Mouse (Mus musculus): ENCODE measurements around the gene Cadps.
A peak's percentile ranks its signal among the peaks of the same experiment; 100 is the strongest.

Cadps gene

DNA sequence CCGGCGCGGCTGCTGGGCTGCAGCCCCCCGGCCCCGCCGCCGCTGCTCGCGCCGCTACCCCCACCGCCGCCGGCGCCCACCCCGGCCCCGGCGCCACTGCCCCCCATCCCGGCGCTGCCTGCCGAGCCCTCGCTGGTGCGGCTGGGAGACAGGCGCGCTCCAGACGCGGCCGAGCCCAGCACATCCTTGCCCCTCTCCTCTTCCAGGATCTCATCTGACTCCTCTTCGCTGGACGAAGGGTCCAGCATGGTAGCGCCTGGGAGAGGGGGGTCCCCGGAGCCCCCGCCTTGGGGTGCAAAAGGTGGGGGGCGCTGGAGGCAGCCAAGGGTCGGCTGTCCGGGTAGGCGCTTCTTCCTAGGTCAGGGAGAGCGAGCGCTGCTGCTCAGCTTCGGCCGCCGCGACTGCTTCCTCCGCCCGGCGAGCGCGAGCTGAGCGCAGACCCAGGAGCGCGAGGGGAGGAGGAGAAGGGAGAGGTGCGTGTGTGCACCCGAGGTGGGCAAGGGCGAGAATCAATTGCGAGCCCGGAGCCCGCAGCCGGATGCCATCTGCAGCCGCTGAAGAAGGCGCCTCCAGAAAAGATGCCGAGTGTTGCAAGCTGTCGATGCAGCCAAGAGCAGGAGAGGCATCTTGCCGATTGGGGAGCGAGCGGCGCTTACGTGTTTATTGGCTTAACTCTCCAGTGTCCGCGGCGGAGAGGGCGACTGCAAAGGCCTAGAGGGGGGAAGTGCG is at the start of gene Cadps:
Gene Cadps, minus strand, starts transcription at position 589 of the 729 bp plus-strand sequence.
- DNase-seq (ENCODE audit: low spot score in 2 of 2), result peak; percentile 45 to 80

- DNase-seq (ENCODE audit: low spot score in 2 of 2), result no peak
These were observed 46.7 kb upstream of the Cadps start for GRCm38 (mm10) chr14:12869605-12870004.

DNA sequence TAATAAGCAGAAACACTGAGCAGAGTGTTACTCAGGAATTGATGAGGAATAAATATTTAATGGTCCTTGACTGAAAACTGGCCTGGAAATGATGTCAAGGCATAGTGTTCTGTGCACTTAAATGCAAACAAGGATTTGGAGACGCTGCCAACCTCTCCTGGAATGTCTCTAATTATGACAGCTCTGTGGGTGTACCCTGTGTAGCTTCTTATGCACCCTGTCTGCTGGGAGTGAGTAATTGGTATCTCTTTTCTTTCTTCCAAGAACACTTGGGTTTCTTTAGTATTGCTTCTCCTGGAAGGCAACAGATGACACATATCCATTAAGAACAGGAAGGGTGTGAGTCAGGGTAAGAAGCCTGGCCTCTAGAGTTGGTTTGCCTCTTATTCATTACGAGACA is 42.4 kb upstream of the Cadps start:
- peak; percentile 11 to 34 for DNase-seq (ENCODE audit: low spot score in 2 of 2)

GRCm38 (mm10) chr14:12843860-12844259 is 21.0 kb upstream of the Cadps start:
- no peak for DNase-seq (ENCODE audit: low spot score in 2 of 2)

DNA sequence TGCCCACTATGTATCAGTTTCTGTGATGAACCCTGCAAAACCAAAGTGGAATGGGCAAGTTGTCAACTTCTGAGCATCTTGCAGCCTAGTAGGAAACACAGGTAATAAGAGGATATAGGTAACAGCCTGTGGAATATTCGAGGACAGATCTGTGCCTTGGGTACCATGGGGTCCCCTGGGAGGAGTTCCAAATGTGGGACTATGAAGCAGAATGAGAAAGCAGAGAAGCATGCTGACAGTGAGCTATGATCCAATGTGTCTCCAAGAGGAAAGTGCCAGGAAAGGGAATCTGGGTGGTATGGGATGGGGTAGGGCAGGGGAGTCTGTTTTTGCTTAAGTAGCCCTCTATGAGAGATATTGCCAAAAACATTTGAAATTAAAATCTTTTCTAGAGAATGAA is 16.6 kb upstream of the Cadps start:
- DNase-seq (ENCODE audit: low spot score in 2 of 2), result no peak

- no peak for DNase-seq (ENCODE audit: low spot score in 2 of 2)
These were observed 16.1 kb upstream of the Cadps start for GRCm38 (mm10) chr14:12838949-12839348.

- DNase-seq (ENCODE audit: low spot score in 2 of 2), result no peak
These were observed 15.4 kb upstream of the Cadps start for GRCm38 (mm10) chr14:12838323-12838722.

GRCm38 (mm10) chr14:12837902-12838301 is 15.0 kb upstream of the Cadps start:
- no peak for DNase-seq (ENCODE audit: low spot score in 2 of 2)

GRCm38 (mm10) chr14:12823781-12824180 is 902 bp upstream of the Cadps start:
- no peak for DNase-seq (ENCODE audit: low spot score in 2 of 2)

DNA sequence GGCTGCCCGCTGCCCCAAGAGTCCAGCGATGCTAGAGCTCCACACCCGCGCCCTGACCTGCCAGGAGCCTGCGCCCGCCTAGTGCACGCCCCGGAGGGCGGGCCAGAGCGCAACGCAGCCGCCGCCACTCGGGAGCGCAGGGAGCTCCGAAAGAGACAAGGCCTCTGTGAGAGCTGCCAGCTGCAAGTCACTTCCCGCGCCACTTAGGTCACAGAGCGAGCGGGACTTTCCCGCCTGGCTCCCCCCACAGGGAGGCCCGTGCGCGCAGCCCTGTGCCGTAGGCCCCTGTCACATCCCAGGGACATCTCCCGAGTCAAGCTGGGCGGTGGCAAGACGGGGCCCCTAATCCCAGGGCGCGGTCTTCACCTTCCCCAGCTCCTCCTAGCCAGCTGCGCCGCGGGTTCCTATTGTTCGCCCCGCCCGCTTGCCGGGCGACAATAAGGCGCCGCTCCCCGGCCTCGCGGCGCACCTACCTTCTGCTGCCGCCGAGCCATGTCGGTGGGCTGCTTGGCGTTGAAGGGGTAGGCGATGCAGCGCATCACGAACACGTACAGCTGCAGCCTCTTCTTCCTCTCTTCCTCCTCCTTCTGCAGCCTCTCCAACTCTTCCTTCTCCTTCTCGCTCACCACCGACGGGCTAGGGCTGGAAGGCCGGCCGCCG is 918 bp downstream of the Cadps start:
- peak; percentile 38 to 67 for DNase-seq (ENCODE audit: low spot score in 2 of 2)

GRCm38 (mm10) chr14:12821156-12821813 is 1.6 kb downstream of the Cadps start:
- peak in 1 of 2 experiments; percentile 38 for DNase-seq (ENCODE audit: low spot score in 2 of 2)

- DNase-seq (ENCODE audit: low spot score in 2 of 2), result no peak
These were observed 2.7 kb downstream of the Cadps start for GRCm38 (mm10) chr14:12820149-12820548.

DNA sequence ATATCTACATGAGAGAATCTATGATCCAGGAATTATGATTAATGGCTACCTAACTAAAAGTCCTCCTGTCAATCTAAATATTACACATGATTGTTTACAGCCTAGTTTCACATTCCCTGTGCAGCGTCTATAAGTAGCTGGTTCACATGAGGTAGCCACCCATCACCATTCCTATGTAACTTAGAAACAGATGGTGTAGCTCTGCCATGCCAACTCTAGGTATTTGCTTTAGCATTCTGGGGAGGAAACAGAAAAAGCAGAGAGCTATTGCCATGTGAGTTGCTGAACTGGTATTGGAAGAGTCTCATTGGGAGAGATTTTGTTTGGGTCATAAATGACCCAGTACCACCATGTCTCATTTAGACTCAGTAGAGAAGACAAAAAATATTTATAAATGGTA is 4.4 kb downstream of the Cadps start:
- DNase-seq (ENCODE audit: low spot score in 2 of 2), result peak in 1 of 2 experiments; percentile 30

DNA sequence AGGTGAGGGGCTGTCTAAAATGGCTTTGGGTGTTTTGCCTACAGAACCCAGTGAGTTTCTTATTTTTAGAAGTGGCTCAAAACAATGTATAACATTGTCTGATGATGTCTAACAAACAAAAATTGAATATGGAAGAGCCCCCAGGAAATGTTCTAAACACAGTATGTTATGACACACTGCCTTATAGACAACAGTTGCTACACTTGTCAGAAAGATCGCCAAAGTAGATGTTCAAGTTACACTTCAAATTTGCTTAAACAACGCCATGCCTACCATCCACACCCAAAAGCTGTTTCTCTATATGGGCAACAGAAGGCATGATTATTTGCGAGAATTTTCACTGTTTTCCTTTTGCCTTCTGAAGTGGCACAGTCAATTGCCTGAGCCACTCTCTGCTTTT is 10.8 kb downstream of the Cadps start:
- no peak for DNase-seq (ENCODE audit: low spot score in 2 of 2)

DNA sequence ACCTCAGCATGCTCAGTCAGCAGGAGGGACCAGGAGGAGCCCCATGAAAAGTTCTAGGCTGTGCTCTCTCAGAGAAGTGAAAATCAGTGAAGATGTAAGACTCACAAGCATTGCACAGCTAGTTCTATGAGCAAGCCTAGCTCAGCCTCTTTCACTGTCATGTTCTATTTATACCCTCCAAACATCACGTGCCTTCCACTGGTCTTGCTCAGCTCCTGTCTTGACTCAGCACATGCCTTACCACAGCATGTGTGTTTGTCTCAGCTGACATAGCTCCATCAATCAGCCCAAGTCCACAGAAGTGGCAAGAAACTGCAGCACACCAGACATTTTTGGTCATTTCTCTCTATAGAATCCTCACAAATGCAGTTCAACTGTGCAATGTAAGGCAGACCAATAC is 19.9 kb downstream of the Cadps start:
- no peak for DNase-seq (ENCODE audit: low spot score in 2 of 2)

- no peak for DNase-seq (ENCODE audit: low spot score in 2 of 2)
These were observed 21.8 kb downstream of the Cadps start for GRCm38 (mm10) chr14:12801100-12801499.

DNA sequence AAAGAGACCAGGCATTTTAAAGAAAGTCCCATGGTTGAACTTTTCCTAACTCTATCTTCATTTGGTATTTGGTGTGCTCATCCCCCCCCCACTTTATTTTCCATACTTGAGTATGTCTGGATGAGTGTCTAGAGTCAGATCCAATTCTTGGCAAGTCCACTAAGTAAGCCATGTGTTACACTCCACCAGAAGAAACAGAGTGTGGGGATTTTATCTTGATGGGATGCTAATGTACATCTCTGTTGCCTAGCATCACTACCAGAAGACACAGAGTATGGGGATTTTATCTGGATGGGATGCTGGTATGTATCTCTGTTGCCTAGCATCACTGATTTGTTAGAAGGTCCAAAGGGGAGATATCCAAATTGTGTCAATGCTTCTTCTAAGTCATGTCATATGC is 24.0 kb downstream of the Cadps start:
- DNase-seq (ENCODE audit: low spot score in 2 of 2), result no peak

DNA sequence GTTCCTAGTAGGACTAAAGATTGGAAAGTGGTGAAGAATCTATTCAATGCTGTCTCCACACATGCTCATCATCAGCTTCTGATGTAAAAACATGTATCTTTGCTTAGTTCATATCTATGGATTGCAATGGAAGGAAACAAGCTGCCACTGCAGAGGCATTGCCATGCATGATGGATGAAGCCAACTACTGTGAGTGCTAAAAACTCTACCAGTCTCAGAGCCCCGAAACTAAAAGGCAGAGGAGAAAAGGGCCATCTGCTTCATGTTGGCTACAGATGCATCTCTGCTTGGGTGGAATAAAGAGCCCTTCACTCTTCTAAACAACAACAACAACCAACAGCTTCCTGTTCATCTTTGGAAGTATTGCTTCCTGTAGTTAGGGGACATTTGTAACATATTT is 38.6 kb downstream of the Cadps start:
- DNase-seq (ENCODE audit: low spot score in 2 of 2), result no peak

DNA sequence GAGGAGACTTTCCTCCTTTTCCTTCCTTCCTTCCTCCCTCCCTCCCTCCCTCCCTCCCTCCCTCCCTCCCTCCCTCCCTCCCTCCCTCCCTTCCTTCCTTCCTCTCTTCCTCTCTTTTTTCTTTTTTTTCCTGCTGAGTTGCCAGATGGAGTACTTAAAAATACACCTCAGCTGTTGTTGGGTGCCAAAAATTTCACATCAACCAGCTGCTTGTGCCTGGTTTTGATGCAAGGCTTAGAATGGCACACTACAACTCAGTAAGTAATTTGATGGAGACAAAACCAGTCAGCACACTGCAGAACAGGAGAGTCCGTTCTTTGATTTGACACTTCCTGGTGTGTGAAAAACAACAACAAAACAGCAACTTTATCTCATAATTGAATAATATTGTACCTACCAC is 42.9 kb downstream of the Cadps start:
- no peak for DNase-seq (ENCODE audit: low spot score in 2 of 2)

DNA sequence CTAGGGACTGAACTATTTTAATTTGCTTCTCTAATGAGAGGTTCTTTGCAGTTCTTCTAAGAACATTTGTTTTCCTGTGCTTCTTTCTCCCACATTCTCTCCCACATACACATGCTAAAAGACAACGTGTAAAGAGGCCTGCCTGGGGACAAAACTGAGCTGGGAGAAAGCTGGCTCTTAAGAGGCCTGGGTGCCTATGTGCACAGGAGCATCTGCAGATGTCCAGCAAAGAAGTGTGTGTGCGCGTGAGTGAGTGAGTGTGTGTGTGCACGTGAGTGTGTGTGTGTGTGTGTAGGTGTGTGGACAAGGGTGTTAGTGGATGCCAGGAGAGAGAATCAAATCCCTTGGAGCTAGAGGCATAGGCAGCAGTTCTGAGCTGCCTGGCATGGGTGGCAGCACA is 44.9 kb downstream of the Cadps start:
- DNase-seq (ENCODE audit: low spot score in 2 of 2), result peak; percentile 38 to 67

GRCm38 (mm10) chr14:12768870-12769269 is 54.0 kb downstream of the Cadps start:
- DNase-seq (ENCODE audit: low spot score in 2 of 2), result no peak

DNA sequence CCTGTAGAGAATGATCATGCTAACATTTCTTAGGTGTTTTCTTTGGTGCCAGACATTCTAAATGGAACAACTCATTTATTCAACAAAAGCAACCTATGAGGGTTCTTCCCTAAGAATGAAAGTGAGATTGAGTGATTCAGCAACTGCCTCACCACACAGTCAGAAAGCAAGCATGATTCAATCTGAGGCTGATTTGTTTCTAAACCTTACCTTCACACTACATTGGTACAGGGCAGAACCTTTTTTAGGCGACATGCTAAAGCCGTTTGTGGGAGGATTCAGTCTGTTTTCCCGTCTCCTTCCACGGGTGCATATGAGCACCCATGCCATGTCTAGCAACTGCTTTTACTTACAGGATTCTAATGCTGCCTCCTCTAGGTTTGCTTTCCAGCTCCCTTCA is 69.6 kb downstream of the Cadps start:
- peak in 1 of 2 experiments; percentile 33 for DNase-seq (ENCODE audit: low spot score in 2 of 2)

- no peak for DNase-seq (ENCODE audit: low spot score in 2 of 2)
These were observed 71.1 kb downstream of the Cadps start for GRCm38 (mm10) chr14:12751821-12752220.

All from left cerebral cortex, adult 9 months (tissue).